Mouse (Mus musculus): Measurements from ENCODE around the gene Lhx3. TPM values are rescaled to one million over a fixed set of nuclear protein-coding genes. Genes with fewer than 3 reads are reported as not detected.

Lhx3 gene
- polyA plus RNA-seq (2014; fragmentation: Illumina TruSeq; extraction: RNeasy Lipid Tissue Mini Kit (QIAGEN cat#74804); ENCODE audit: low read depth, low replicate concordance), result 0.15 TPM

DNA sequence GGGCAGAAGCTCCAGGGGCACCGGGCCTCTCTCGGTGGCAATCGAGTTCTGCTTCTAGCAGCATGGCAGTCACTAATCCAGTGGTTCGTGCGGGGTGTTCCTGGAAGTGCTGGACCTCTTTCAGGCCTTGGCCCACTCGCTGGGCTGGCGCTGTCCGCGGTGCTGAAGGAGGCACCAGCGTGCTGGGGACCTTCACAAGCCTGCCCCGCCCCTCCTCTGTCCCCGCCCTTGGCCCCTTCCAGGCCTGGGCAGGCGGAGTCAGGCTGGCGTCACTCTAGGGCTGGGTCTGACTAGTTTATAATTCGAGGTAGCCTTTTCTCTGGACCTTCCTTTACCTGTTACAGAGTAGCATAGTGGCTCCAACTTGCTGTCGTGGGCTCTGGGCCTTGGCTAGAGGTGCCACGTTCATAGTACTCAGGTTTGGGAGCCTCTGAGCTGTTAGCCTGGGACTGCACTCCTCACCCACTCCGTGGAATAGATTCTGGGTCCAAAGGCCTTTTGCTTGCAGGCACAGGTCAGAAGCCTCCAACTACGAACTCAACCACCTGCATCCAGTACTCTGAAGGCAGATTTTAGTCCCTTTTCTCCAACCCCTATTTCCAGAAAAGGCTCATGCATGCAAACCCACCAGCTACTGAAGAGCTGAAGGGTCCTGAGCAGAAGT, at the start of gene Lhx3:
Gene Lhx3, minus strand, starts transcription at position 164 of the 664 bp plus-strand sequence.

DNA sequence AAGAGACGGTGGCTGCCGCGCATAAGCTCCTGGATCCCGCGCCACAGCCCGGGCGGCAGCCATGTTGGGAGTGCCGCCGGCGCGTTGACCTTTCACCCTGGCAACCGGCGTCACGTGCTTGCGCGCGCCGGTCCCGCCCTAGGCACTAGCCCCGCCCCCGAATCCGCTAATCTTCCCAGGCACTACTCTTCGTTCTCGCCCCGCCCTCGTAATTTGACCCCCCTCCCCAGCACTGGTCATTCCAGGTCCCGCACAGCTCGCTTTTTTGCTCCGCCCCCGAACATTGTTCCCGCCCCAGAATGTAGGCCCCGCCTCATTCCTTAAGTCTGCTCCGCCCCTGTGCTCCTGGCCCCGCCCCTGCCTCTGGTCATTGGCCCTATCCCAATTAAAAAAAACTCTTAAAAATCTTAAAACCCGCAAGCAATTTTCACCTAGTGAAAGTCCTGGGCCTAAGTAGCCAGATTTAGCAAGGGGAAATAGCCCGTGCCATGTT, 29.2 kb upstream of the Lhx3 start, which contains the start of gene Qsox2:
Gene Qsox2, minus strand, starts transcription at position 236 of the 493 bp plus-strand sequence.

Other genes starting within 250 kb of the Lhx3 start
- 14.4 TPM for gene Camsap1, start 225.0 kb downstream of the Lhx3 start, polyA plus RNA-seq (2014; fragmentation: Illumina TruSeq; extraction: RNeasy Lipid Tissue Mini Kit (QIAGEN cat#74804); ENCODE audit: low read depth, low replicate concordance)
- 34.7 TPM for gene Ubac1, start 186.5 kb downstream of the Lhx3 start, polyA plus RNA-seq (2014; fragmentation: Illumina TruSeq; extraction: RNeasy Lipid Tissue Mini Kit (QIAGEN cat#74804); ENCODE audit: low read depth, low replicate concordance)
- gene Nacc2, start 85.1 kb downstream of the Lhx3 start, polyA plus RNA-seq (2014; fragmentation: Illumina TruSeq; extraction: RNeasy Lipid Tissue Mini Kit (QIAGEN cat#74804); ENCODE audit: low read depth, low replicate concordance), result 22.2 TPM
- gene Qsox2, start 29.2 kb upstream of the Lhx3 start, polyA plus RNA-seq (2014; fragmentation: Illumina TruSeq; extraction: RNeasy Lipid Tissue Mini Kit (QIAGEN cat#74804); ENCODE audit: low read depth, low replicate concordance), result 53.8 TPM
- 13.4 TPM for gene Ccdc187, start 86.3 kb upstream of the Lhx3 start, polyA plus RNA-seq (2014; fragmentation: Illumina TruSeq; extraction: RNeasy Lipid Tissue Mini Kit (QIAGEN cat#74804); ENCODE audit: low read depth, low replicate concordance)
- gene Gpsm1, start 107.2 kb upstream of the Lhx3 start, polyA plus RNA-seq (2014; fragmentation: Illumina TruSeq; extraction: RNeasy Lipid Tissue Mini Kit (QIAGEN cat#74804); ENCODE audit: low read depth, low replicate concordance), result 14.9 TPM
- 13.7 TPM for gene Dnlz, start 143.8 kb upstream of the Lhx3 start, polyA plus RNA-seq (2014; fragmentation: Illumina TruSeq; extraction: RNeasy Lipid Tissue Mini Kit (QIAGEN cat#74804); ENCODE audit: low read depth, low replicate concordance)
- 10.5 TPM for gene Card9, start 152.6 kb upstream of the Lhx3 start, polyA plus RNA-seq (2014; fragmentation: Illumina TruSeq; extraction: RNeasy Lipid Tissue Mini Kit (QIAGEN cat#74804); ENCODE audit: low read depth, low replicate concordance)
- gene Snapc4, start 172.4 kb upstream of the Lhx3 start, polyA plus RNA-seq (2014; fragmentation: Illumina TruSeq; extraction: RNeasy Lipid Tissue Mini Kit (QIAGEN cat#74804); ENCODE audit: low read depth, low replicate concordance), result 55.8 TPM
- 114 TPM for gene Entr1, start 181.0 kb upstream of the Lhx3 start, polyA plus RNA-seq (2014; fragmentation: Illumina TruSeq; extraction: RNeasy Lipid Tissue Mini Kit (QIAGEN cat#74804); ENCODE audit: low read depth, low replicate concordance)
- gene Pmpca, start 181.1 kb upstream of the Lhx3 start, polyA plus RNA-seq (2014; fragmentation: Illumina TruSeq; extraction: RNeasy Lipid Tissue Mini Kit (QIAGEN cat#74804); ENCODE audit: low read depth, low replicate concordance), result 50.9 TPM
- gene Inpp5e, start 200.9 kb upstream of the Lhx3 start, polyA plus RNA-seq (2014; fragmentation: Illumina TruSeq; extraction: RNeasy Lipid Tissue Mini Kit (QIAGEN cat#74804); ENCODE audit: low read depth, low replicate concordance), result 20.0 TPM
- gene Sec16a, start 236.9 kb upstream of the Lhx3 start, polyA plus RNA-seq (2014; fragmentation: Illumina TruSeq; extraction: RNeasy Lipid Tissue Mini Kit (QIAGEN cat#74804); ENCODE audit: low read depth, low replicate concordance), result 86.4 TPM